Mouse (Mus musculus) neural tube, embryonic 11.5 days (tissue): ENCODE measurements at regions not wholly inside any gene's neighbourhood (a gene's known extent, or its start where the extent isn't known, plus 50 kb on each side); places are given as distances from the start of the nearest gene placed in this dataset.

Source experiments
- ATAC-seq: fragments of 200-750 bp; cut with Nextera tagmentation; 2 replicates; pipeline ENCODE4 v1.8.0; 2017; ENCODE audit warnings: moderate number of reproducible peaks, mild to moderate bottlenecking, moderate TSS enrichment, moderate library complexity; ENCODE audit not compliant: insufficient read depth, low FRiP score, low TSS enrichment
- DNase-seq: peaks from one replicate; pipeline ENCODE4 v3.0.0-alpha.2; 2015; ENCODE audit warnings: low spot score
- H3K27ac ChIP-seq: fragments of 300-500 bp; sonication (generic); 2 replicates; pipeline ENCODE4 v1.5.1; 2014; ENCODE audit warnings: low read depth, mild to moderate bottlenecking, low read length
- H3K27me3 ChIP-seq: fragments of 300-500 bp; sonication (generic); 2 replicates; pipeline ENCODE4 v1.6.1; 2014; ENCODE audit warnings: mild to moderate bottlenecking, low read length, mixed read lengths; ENCODE audit not compliant: control insufficient read depth, insufficient read depth
- H3K36me3 ChIP-seq: fragments of 300-500 bp; sonication (generic); 2 replicates; pipeline ENCODE4 v1.6.1; 2014; ENCODE audit warnings: mild to moderate bottlenecking, low read length, moderate library complexity, mixed read lengths; ENCODE audit not compliant: control insufficient read depth, insufficient read depth
- H3K4me1 ChIP-seq: fragments of 300-500 bp; sonication (generic); 2 replicates; pipeline ENCODE4 v1.6.1; 2014; ENCODE audit warnings: low read length, mixed read lengths; ENCODE audit not compliant: control insufficient read depth, insufficient read depth
- H3K4me2 ChIP-seq: fragments of 300-500 bp; sonication (generic); 2 replicates; pipeline ENCODE4 v1.6.1; 2014; ENCODE audit warnings: low read depth, mild to moderate bottlenecking, moderate library complexity
- H3K4me3 ChIP-seq: fragments of 300-500 bp; sonication (generic); 2 replicates; pipeline ENCODE4 v1.5.1; 2014; ENCODE audit warnings: low read depth, low read length
- H3K9ac ChIP-seq: fragments of 300-500 bp; sonication (generic); 2 replicates; pipeline ENCODE4 v1.6.1; 2014; ENCODE audit warnings: mild to moderate bottlenecking, low read length
- H3K9me3 ChIP-seq: fragments of 300-500 bp; sonication (generic); 2 replicates; pipeline ENCODE4 v1.6.1; 2016; ENCODE audit warnings: low read length; ENCODE audit not compliant: control insufficient read depth
- WGBS: fragments of 180-500 bp; shearing (Covaris S2); extraction: QIAGEN DNeasy Blood & Tissue Kit; methylation state at CpG from one replicate; pipeline ENCODE4 v1.1.7; 2014; 5-methylcytosine and 5-hydroxymethylcytosine counted together

GRCm38 (mm10) chr7:90030486-90031250 lies 49.9 kb upstream of the Eed start:
- DNase-seq: no peak
- no peak overlapping the region for H3K4me2 ChIP-seq

DNA sequence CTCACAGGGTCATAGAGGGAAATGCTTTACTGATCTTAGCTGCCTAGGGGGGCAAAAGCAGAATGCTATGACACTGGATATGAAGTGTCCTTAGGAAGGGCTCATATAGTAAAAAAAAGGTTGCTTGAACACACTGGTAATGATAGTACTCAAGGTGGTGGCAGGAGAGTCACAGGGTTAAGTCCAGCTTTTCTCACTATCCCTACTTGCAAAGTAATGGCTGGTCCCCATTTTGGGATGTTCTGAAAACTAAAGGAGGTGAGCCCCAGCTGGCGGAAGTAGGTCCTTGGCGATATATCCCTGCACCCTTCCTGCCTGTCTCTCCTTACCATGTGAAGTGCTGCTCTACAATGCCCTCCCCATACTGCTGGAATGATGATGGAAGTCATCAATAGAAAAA lies 52.3 kb upstream of the Eed start:
- 0 out of 2 replicates have a peak, but pooled peaks cover 5% of the 10 kb centered on the region for H3K4me1 ChIP-seq

More at GRCm38 (mm10) chr7:90030486-90031250, 49.9 kb upstream of the Eed start:
- Histone ChIP-seq H3K4me3 (no peak overlapping the region), H3K27me3 (no peaks in the 10 kb centered on the region), H3K4me1 (0 out of 2 replicates have a peak, but pooled peaks cover 5% of the 10 kb centered on the region), H3K9me3 (no peaks in the 10 kb centered on the region), H3K9ac (no peak overlapping the region), H3K27ac (no peak overlapping the region), H3K36me3 (no peaks in the 10 kb centered on the region)
- no peak for ATAC-seq
- 84% methylated on average over 6 of the region's 6 CpGs for WGBS

GRCm38 (mm10) chr7:90033640-90034312 lies 53.0 kb upstream of the Eed start:
- no peaks in the 10 kb centered on the region for H3K9me3 ChIP-seq
- H3K4me3 ChIP-seq: no peak overlapping the region
- H3K27me3 ChIP-seq: no peaks in the 10 kb centered on the region
- no peak overlapping the region for H3K4me2 ChIP-seq
- H3K9ac ChIP-seq: no peak overlapping the region
- 0 out of 2 replicates have a peak, but pooled peaks cover 5% of the 10 kb centered on the region for H3K4me1 ChIP-seq
- H3K27ac ChIP-seq: no peak overlapping the region
- DNase-seq (no peak), ATAC-seq (no peak)
- no peaks in the 10 kb centered on the region for H3K36me3 ChIP-seq
- WGBS: 91% methylated on average over 9 of the region's 9 CpGs

More for the DNA sequence above, 52.3 kb upstream of the Eed start:
- H3K4me2 ChIP-seq: no peak overlapping the region
- DNase-seq: no peak
- no peak overlapping the region for H3K27ac ChIP-seq
- no peak overlapping the region for H3K4me3 ChIP-seq
- no peaks in the 10 kb centered on the region for H3K27me3 ChIP-seq
- 97% methylated on average over 2 of the region's 2 CpGs for WGBS
- ATAC-seq: no peak
- no peak overlapping the region for H3K9ac ChIP-seq
- H3K9me3 ChIP-seq: no peaks in the 10 kb centered on the region
- H3K36me3 ChIP-seq: no peaks in the 10 kb centered on the region

- 94% methylated on average over 3 of the region's 3 CpGs for WGBS
- H3K27ac ChIP-seq: no peak overlapping the region
- DNase-seq (no peak), ATAC-seq (no peak)
- no peak overlapping the region for H3K4me3 ChIP-seq
- 0 out of 2 replicates have a peak, but pooled peaks cover 3% of the 10 kb centered on the region for H3K4me1 ChIP-seq
- no peak overlapping the region for H3K4me2 ChIP-seq
- H3K9me3 ChIP-seq: no peaks in the 10 kb centered on the region
- H3K9ac ChIP-seq: no peak overlapping the region
- H3K36me3 ChIP-seq: no peaks in the 10 kb centered on the region
- no peaks in the 10 kb centered on the region for H3K27me3 ChIP-seq
Observed at GRCm38 (mm10) chr7:90034498-90034897, 53.7 kb upstream of the Eed start.

GRCm38 (mm10) chr7:90035396-90035795 lies 54.6 kb upstream of the Eed start:
- no peak overlapping the region for H3K9ac ChIP-seq
- no peak overlapping the region for H3K4me3 ChIP-seq
- no peaks in the 10 kb centered on the region for H3K4me1 ChIP-seq
- no peak overlapping the region for H3K27ac ChIP-seq
- H3K27me3 ChIP-seq: no peaks in the 10 kb centered on the region
- WGBS: 71% methylated on average over 7 of the region's 7 CpGs
- DNase-seq (no peak), ATAC-seq (no peak)
- H3K36me3 ChIP-seq: no peaks in the 10 kb centered on the region
- no peak overlapping the region for H3K4me2 ChIP-seq
- H3K9me3 ChIP-seq: no peaks in the 10 kb centered on the region

DNA sequence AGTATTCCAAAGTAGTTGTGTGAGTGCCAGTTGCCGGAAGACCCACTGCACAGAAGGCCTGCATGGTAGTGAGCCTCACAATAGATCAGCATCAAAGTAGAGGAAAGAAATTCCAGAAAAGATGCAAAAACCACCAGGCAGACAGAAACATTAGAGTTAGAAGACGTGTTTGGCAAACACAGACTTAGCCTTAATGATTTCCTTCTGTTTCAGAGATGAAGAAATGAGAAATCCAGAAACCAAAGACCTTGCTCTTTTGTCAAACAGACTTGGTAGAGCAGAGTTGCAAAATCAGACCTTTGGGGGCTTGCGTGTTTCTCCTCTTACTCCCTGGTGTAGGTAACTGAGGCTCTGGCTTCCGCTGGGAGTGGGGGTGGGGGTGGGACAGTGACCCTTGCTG lies 57.0 kb upstream of the Eed start:
- no peak overlapping the region for H3K4me2 ChIP-seq
- no peak overlapping the region for H3K4me3 ChIP-seq
- no peak for DNase-seq
- H3K9me3 ChIP-seq: no peaks in the 10 kb centered on the region
- H3K4me1 ChIP-seq: no peaks in the 10 kb centered on the region
- no peak for ATAC-seq
- no peak overlapping the region for H3K27ac ChIP-seq
- H3K27me3 ChIP-seq: no peaks in the 10 kb centered on the region
- no peak overlapping the region for H3K9ac ChIP-seq
- H3K36me3 ChIP-seq: no peaks in the 10 kb centered on the region
- 81% methylated on average over 4 of the region's 4 CpGs for WGBS

- Histone ChIP-seq H3K4me1 (no peaks in the 10 kb centered on the region), H3K9me3 (no peaks in the 10 kb centered on the region), H3K9ac (no peak overlapping the region), H3K27me3 (no peaks in the 10 kb centered on the region), H3K36me3 (no peaks in the 10 kb centered on the region), H3K27ac (no peak overlapping the region), H3K4me3 (no peak overlapping the region), H3K4me2 (no peak overlapping the region)
- WGBS: 87% methylated on average over 9 of the region's 9 CpGs
- DNase-seq (no peak), ATAC-seq (no peak)
Observed at GRCm38 (mm10) chr7:90039504-90039903, 58.7 kb upstream of the Eed start.

- H3K4me2 ChIP-seq: no peak overlapping the region
- no peaks in the 10 kb centered on the region for H3K9me3 ChIP-seq
- H3K27me3 ChIP-seq: no peaks in the 10 kb centered on the region
- H3K4me1 ChIP-seq: no peaks in the 10 kb centered on the region
- no peak overlapping the region for H3K4me3 ChIP-seq
- no peak overlapping the region for H3K27ac ChIP-seq
- 86% methylated on average over 11 of the region's 11 CpGs for WGBS
- no peak overlapping the region for H3K9ac ChIP-seq
- no peak for ATAC-seq
- no peak for DNase-seq
- no peaks in the 10 kb centered on the region for H3K36me3 ChIP-seq
Observed at GRCm38 (mm10) chr7:90040581-90041340, 60.0 kb upstream of the Eed start.
